Mouse (Mus musculus): ENCODE measurements at regions not wholly inside any gene's neighbourhood (a gene's known extent, or its start where the extent isn't known, plus 50 kb on each side); places are given as distances from the start of the nearest gene placed in this dataset.

DNA sequence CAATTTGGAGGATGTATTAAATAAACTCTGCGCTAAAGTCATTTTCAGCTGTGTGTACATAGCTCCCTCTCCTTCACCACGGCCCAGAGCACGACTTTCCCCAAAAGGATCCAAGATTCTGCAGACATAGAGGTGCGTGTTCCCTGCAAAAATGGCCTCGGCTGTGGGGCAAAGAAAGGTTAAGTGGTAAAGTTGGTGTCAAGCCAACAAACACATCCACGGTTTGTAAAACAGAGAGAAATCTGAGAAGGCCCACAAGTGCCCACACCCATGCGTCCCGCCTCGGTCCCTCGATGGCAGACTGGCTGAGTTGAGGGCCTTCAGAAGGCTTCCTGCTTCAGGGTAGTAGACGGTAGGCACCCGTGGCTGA, 147.9 kb downstream of the Hlx start:
- no peak for TF ChIP-seq CTCF (conservative IDR thresholded peaks at IDR 0.05; ENCODE audit: low read length)
- TF ChIP-seq POU5F1 (IDR thresholded peaks at IDR 0.05; ENCODE audit: borderline replicate concordance, low read length) = no peak
